Comparison of ENCODE assay signal across 8 mouse cellular contexts in genomic region chr15:84719791-84720190, GRCm38 (mm10). TPM values are rescaled to one million over a fixed set of nuclear protein-coding genes. Genes with fewer than 3 reads are reported as not detected.
DNase-seq lines count a peak whose midpoint lies in the region; ATAC-seq and TF ChIP-seq lines count a peak whose summit lies in the region.

Gene Arhgap8 (plus strand): TSS chr15:84720052.

- peaks cover 14% of the 10 kb centered on the region for H3K4me1 ChIP-seq in neural tube, embryonic 11.5 days (ENCODE audit: control insufficient read depth, insufficient read depth, low read length)
- no peaks in the 10 kb centered on the region; the same call in 1 of the 2 replicates for H3K4me1 ChIP-seq in kidney, adult 2 months (ENCODE audit: control insufficient read depth, insufficient read depth, low read length)
- peaks cover 25% of the 10 kb centered on the region for H3K4me1 ChIP-seq in lung, embryonic 15.5 days
- 0 out of 2 replicates have a peak, but pooled peaks cover 4% of the 10 kb centered on the region for H3K4me1 ChIP-seq in stomach, postnatal 0 days (replicated peaks; ENCODE audit: control insufficient read depth, insufficient read depth)

- no peaks in the 10 kb centered on the region for H3K9me3 ChIP-seq in neural tube, embryonic 11.5 days (ENCODE audit: control insufficient read depth, low read length)
- H3K9me3 ChIP-seq in lung, embryonic 15.5 days = no peaks in the 10 kb centered on the region
- no peaks in the 10 kb centered on the region for H3K9me3 ChIP-seq in stomach, postnatal 0 days (ENCODE audit: control insufficient read depth, low read length)

- 2% methylated on average over 24 of the region's 24 CpGs for WGBS in neural tube, embryonic 11.5 days
- WGBS in kidney, adult 2 months = 10% methylated on average over 23 of the region's 24 CpGs
- WGBS in lung, embryonic 15.5 days = under 1% methylated on average over 24 of the region's 24 CpGs
- 3% methylated on average over 24 of the region's 24 CpGs for WGBS in stomach, postnatal 0 days

- peaks cover 26% of the 10 kb centered on the region for H3K27me3 ChIP-seq in neural tube, embryonic 11.5 days (ENCODE audit: control insufficient read depth, insufficient read depth, low read length)
- H3K27me3 ChIP-seq in kidney, adult 2 months (replicated peaks; ENCODE audit: control insufficient read depth, insufficient read depth, low read length) = no peaks in the 10 kb centered on the region
- no peaks in the 10 kb centered on the region for H3K27me3 ChIP-seq in lung, embryonic 15.5 days
- H3K27me3 ChIP-seq in stomach, postnatal 0 days (ENCODE audit: control insufficient read depth, insufficient read depth, low read length) = no peaks in the 10 kb centered on the region

- H3K4me2 ChIP-seq in neural tube, embryonic 11.5 days (ENCODE audit: low read depth) = peak within 1 kb of the TSS; percentile 33
- H3K4me2 ChIP-seq in lung, embryonic 15.5 days = peak within 1 kb of the TSS; percentile 78
- H3K4me2 ChIP-seq in stomach, postnatal 0 days (replicated peaks; ENCODE audit: low read depth) = peak within 1 kb of the TSS; percentile 98

- TF ChIP-seq POLR2A in kidney, adult 2 months (IDR thresholded peaks at IDR 0.05; ENCODE audit: low read depth, low read length) = no peak

- no peak for ATAC-seq in neural tube, embryonic 11.5 days (ENCODE audit: insufficient read depth, low FRiP score, low TSS enrichment)
- ATAC-seq in lung, embryonic 15.5 days (ENCODE audit: borderline replicate concordance, extremely low read depth, low FRiP score, low TSS enrichment) = peak; percentile 73
- ATAC-seq in stomach, postnatal 0 days (ENCODE audit: low FRiP score, low TSS enrichment) = peak; percentile 87
- ATAC-seq in inflammation-experienced regulatory T-cells, adult 6 months = no peak

- no peaks in the 10 kb centered on the region for H3K36me3 ChIP-seq in neural tube, embryonic 11.5 days (ENCODE audit: control insufficient read depth, insufficient read depth, low read length)
- H3K36me3 ChIP-seq in kidney, adult 2 months (ENCODE audit: control insufficient read depth, insufficient read depth, low read length) = no peaks in the 10 kb centered on the region
- H3K36me3 ChIP-seq in lung, embryonic 15.5 days = no peaks in the 10 kb centered on the region
- no peaks in the 10 kb centered on the region for H3K36me3 ChIP-seq in stomach, postnatal 0 days (ENCODE audit: control insufficient read depth, insufficient read depth, low read length)

- peak within 1 kb of the TSS; percentile 10; the same call in 1 of the 2 replicates for H3K4me3 ChIP-seq in neural tube, embryonic 11.5 days (ENCODE audit: low read depth, low read length)
- H3K4me3 ChIP-seq in kidney, adult 2 months (ENCODE audit: insufficient read depth, low read depth, low read length) = peak within 1 kb of the TSS; percentile 47
- H3K4me3 ChIP-seq in lung, embryonic 15.5 days = peak within 1 kb of the TSS; percentile 48
- peak within 1 kb of the TSS; percentile 54 for H3K4me3 ChIP-seq in stomach, postnatal 0 days (ENCODE audit: low read depth, low read length)

- TF ChIP-seq CTCF in kidney, adult 2 months (conservative IDR thresholded peaks at IDR 0.05; ENCODE audit: insufficient read depth, insufficient read length, low read depth, low read length) = no peak
- no peak for TF ChIP-seq CTCF in stomach, postnatal 0 days (IDR thresholded peaks at IDR 0.05; ENCODE audit: low read depth)

- no peak for TF ChIP-seq EP300 in stomach, postnatal 0 days (optimal IDR thresholded peaks at IDR 0.05)

- H3K9ac ChIP-seq in neural tube, embryonic 11.5 days (ENCODE audit: low read length) = no peak within 1 kb of the TSS
- H3K9ac ChIP-seq in lung, embryonic 15.5 days = peak within 1 kb of the TSS; percentile 47
- H3K9ac ChIP-seq in stomach, postnatal 0 days (ENCODE audit: low read length) = peak within 1 kb of the TSS; percentile 72

- H3K27ac ChIP-seq in neural tube, embryonic 11.5 days (ENCODE audit: low read depth, low read length) = no peak within 1 kb of the TSS
- no peak within 1 kb of the TSS for H3K27ac ChIP-seq in kidney, adult 2 months (ENCODE audit: insufficient read depth, low read depth, low read length)
- peak within 1 kb of the TSS; percentile 75 for H3K27ac ChIP-seq in lung, embryonic 15.5 days
- peak within 1 kb of the TSS; percentile 67 for H3K27ac ChIP-seq in stomach, postnatal 0 days (replicated peaks)

- DNase-seq in neural tube, embryonic 11.5 days (ENCODE audit: low spot score) = no peak
- no peak for DNase-seq in neural tube, embryonic 10.5 days (ENCODE audit: extremely low spot score, low spot score)
- DNase-seq in gonadal fat pad, adult 2 months (ENCODE audit: low read depth) = no peak
- DNase-seq in kidney, adult 2 months = peak; percentile 69
- peak; percentile 93 for DNase-seq in stomach, postnatal 0 days (ENCODE audit: low spot score)
- DNase-seq in right cerebral cortex, postnatal 10 days (ENCODE audit: low spot score in 2 of 2) = no peak

RNA-seq across cellular contexts. Expression of gene Arhgap8, which starts in this region (rescaled TPM):
- 3.0 and 4.9 TPM in 2 replicates for polyA plus RNA-seq in neural tube, embryonic 11.5 days (2014; fragmentation: Nextera tagmentation; extraction: Ambion mirVana)
- polyA plus RNA-seq in gonadal fat pad, adult 2 months (2012; rRNA removed) = 26.7 and 37.2 TPM in 2 replicates
- polyA plus RNA-seq in kidney, adult 2 months (2012; rRNA removed) = 4.7 and 5.3 TPM in 2 replicates
- polyA plus RNA-seq in lung, embryonic 15.5 days (2015; fragmentation: Nextera tagmentation; extraction: Ambion mirVana) = 21.1 and 25.5 TPM in 2 replicates
- 20.2 and 22.0 TPM in 2 replicates for polyA plus RNA-seq in stomach, postnatal 0 days (2015; fragmentation: Nextera tagmentation; extraction: Ambion mirVana)
- polyA plus RNA-seq in inflammation-experienced regulatory T-cells, adult 6 months (2017; shearing (Covaris generic)) = under 1 TPM in 1 of 3 experiments, not detected in 2; 0.24 TPM

Comparison
In these comparisons a context has a peak if more than half of its experiments do, and no peak if none do; other contexts are left out.
1. ATAC-seq: peak in lung, embryonic 15.5 days (single experiment) and stomach, postnatal 0 days (single experiment); none in neural tube, embryonic 11.5 days (single experiment) and inflammation-experienced regulatory T-cells, adult 6 months (single experiment).
2. DNase-seq: peak in kidney, adult 2 months (single experiment) and stomach, postnatal 0 days (single experiment); none in neural tube, embryonic 11.5 days (single experiment), neural tube, embryonic 10.5 days (single experiment), gonadal fat pad, adult 2 months (single experiment) and right cerebral cortex, postnatal 10 days (0 of 2).
3. H3K27ac ChIP-seq: peak in lung, embryonic 15.5 days (single experiment) and stomach, postnatal 0 days (single experiment); none in neural tube, embryonic 11.5 days (single experiment) and kidney, adult 2 months (single experiment).
4. H3K4me2 ChIP-seq: peak in every context shown above with its lines; median percentile 98 in stomach, postnatal 0 days; 78 in lung, embryonic 15.5 days; 33 in neural tube, embryonic 11.5 days.
5. Peak in every context shown above with its lines, with median percentiles within 50 percentile points of each other: H3K4me3 ChIP-seq.